Mouse (Mus musculus) kidney, postnatal 0 days (tissue): Measurements from ENCODE around the gene Tmem87a. TPM values are rescaled to one million over a fixed set of nuclear protein-coding genes. Genes with fewer than 3 reads are reported as not detected.

Source experiments
- ATAC-seq: fragments of 200-750 bp; cut with Nextera tagmentation; replicated peaks from 2 replicates; pipeline ENCODE4 v1.8.0; 2017; ENCODE audit warnings: low read depth, moderate number of reproducible peaks, moderate TSS enrichment, moderate library complexity; ENCODE audit not compliant: low FRiP score
- DNase-seq: peaks from one replicate; pipeline ENCODE4 v3.0.0-alpha.2; 2016; ENCODE audit warnings: low spot score
- H3K27ac ChIP-seq: fragments of 300-500 bp; sonication (generic); 2 replicates; pipeline ENCODE4 v1.5.1; 2014; ENCODE audit warnings: mild to moderate bottlenecking
- H3K27me3 ChIP-seq: fragments of 300-500 bp; sonication (generic); 2 replicates; pipeline ENCODE4 v1.6.1; 2014; ENCODE audit warnings: low read length, mixed read lengths; ENCODE audit not compliant: insufficient read depth
- H3K36me3 ChIP-seq: fragments of 300-500 bp; sonication (generic); 2 replicates; pipeline ENCODE4 v1.6.1; 2014; ENCODE audit warnings: low read length, mixed read lengths; ENCODE audit not compliant: insufficient read depth
- H3K4me1 ChIP-seq: fragments of 300-500 bp; sonication (generic); replicated peaks from 2 replicates; pipeline ENCODE4 v1.6.1; 2014; ENCODE audit warnings: antibody characterized with exemption, low read length, mixed read lengths; ENCODE audit not compliant: insufficient read depth
- H3K4me2 ChIP-seq: fragments of 300-500 bp; sonication (generic); 2 replicates; pipeline ENCODE4 v1.6.1; 2014; ENCODE audit warnings: mild to moderate bottlenecking, low read length, moderate library complexity, mixed read lengths
- H3K4me3 ChIP-seq: fragments of 300-500 bp; sonication (generic); replicated peaks from 2 replicates; pipeline ENCODE4 v1.5.1; 2014; ENCODE audit warnings: low read depth, low read length
- H3K9ac ChIP-seq: fragments of 300-500 bp; sonication (generic); 2 replicates; pipeline ENCODE4 v1.6.1; 2014; ENCODE audit warnings: low read depth, low read length
- H3K9me3 ChIP-seq: fragments of 300-500 bp; sonication (generic); replicated peaks from 2 replicates; pipeline ENCODE4 v1.6.1; 2016; ENCODE audit warnings: low read length, inconsistent platforms, mixed read lengths
- CTCF ChIP-seq: IDR thresholded peaks from 2 replicates; pipeline ENCODE4 v1.5.1; 2016; ENCODE audit warnings: antibody characterized with exemption, low read depth, mild to moderate bottlenecking, moderate library complexity
- WGBS: fragments of 180-500 bp; shearing (Covaris S2); extraction: QIAGEN DNeasy Blood & Tissue Kit; methylation state at CpG from one replicate; pipeline ENCODE4 v1.1.7; 2014; 5-methylcytosine and 5-hydroxymethylcytosine counted together
- polyA plus RNA-seq: library from polyadenylated mRNA; unstranded; fragments of >200 nt; fragmentation: Nextera tagmentation; extraction: Ambion mirVana; gene quantifications from 2 replicates; pipeline ENCODE4 v1.2.1, GENCODE M21; 2015

Tmem87a gene
- polyA plus RNA-seq, 1 experiment from 2014 or later: 10.4 TPM

- H3K27me3 ChIP-seq: no peaks in the 10 kb centered on the region
- ATAC-seq: no peak
- H3K9ac ChIP-seq: peak overlapping the region; percentile 56; the same call in 1 of the 2 replicates
- H3K27ac ChIP-seq: no peak overlapping the region
- H3K4me1 ChIP-seq: peaks cover 5% of the 10 kb centered on the region; the same call in 1 of the 2 replicates
- DNase-seq: no peak
- H3K9me3 ChIP-seq: no peaks in the 10 kb centered on the region
- WGBS: 23% methylated on average over 3 of the region's 3 CpGs
- TF ChIP-seq CTCF: no peak
- H3K4me2 ChIP-seq: peak overlapping the region; percentile 62
- H3K36me3 ChIP-seq: peaks cover 10% of the 10 kb centered on the region; the same call in 1 of the 2 replicates
- H3K4me3 ChIP-seq: peak overlapping the region; percentile 80
Measured at GRCm38 (mm10) chr2:120402813-120403212, 1.1 kb downstream of the Tmem87a start.

GRCm38 (mm10) chr2:120397951-120398350 lies 6.0 kb downstream of the Tmem87a start:
- TF ChIP-seq CTCF: no peak
- peaks cover 5% of the 10 kb centered on the region; the same call in 1 of the 2 replicates for H3K4me1 ChIP-seq
- WGBS: 76% methylated on average over 1 of the region's 1 CpGs
- H3K36me3 ChIP-seq: peaks cover 40% of the 10 kb centered on the region
- H3K4me2 ChIP-seq: no peak overlapping the region
- ATAC-seq (no peak), DNase-seq (no peak)
- H3K9me3 ChIP-seq: no peaks in the 10 kb centered on the region
- no peak overlapping the region for H3K27ac ChIP-seq
- H3K27me3 ChIP-seq: no peaks in the 10 kb centered on the region
- H3K4me3 ChIP-seq: no peak overlapping the region
- H3K9ac ChIP-seq: no peak overlapping the region

- Histone ChIP-seq H3K27ac (no peak overlapping the region), H3K9me3 (no peaks in the 10 kb centered on the region), H3K4me3 (no peak overlapping the region), H3K27me3 (no peaks in the 10 kb centered on the region), H3K36me3 (peaks cover 60% of the 10 kb centered on the region), H3K4me2 (no peak overlapping the region), H3K4me1 (no peaks in the 10 kb centered on the region), H3K9ac (no peak overlapping the region)
- ATAC-seq (no peak), DNase-seq (no peak)
- no peak; the same call in 1 of the 2 replicates for TF ChIP-seq CTCF
Measured at GRCm38 (mm10) chr2:120392406-120392805, 11.5 kb downstream of the Tmem87a start.

GRCm38 (mm10) chr2:120390934-120391333 lies 13.0 kb downstream of the Tmem87a start:
- DNase-seq (no peak), ATAC-seq (no peak)
- Histone ChIP-seq H3K4me3 (no peak overlapping the region), H3K27me3 (no peaks in the 10 kb centered on the region), H3K36me3 (peaks cover 50% of the 10 kb centered on the region), H3K4me2 (no peak overlapping the region), H3K27ac (no peak overlapping the region), H3K9ac (no peak overlapping the region), H3K9me3 (no peaks in the 10 kb centered on the region), H3K4me1 (no peaks in the 10 kb centered on the region)
- TF ChIP-seq CTCF: no peak
- 97% methylated on average over 1 of the region's 1 CpGs for WGBS

- Histone ChIP-seq H3K4me2 (no peak overlapping the region), H3K27ac (no peak overlapping the region), H3K4me1 (no peaks in the 10 kb centered on the region), H3K4me3 (no peak overlapping the region), H3K36me3 (peaks cover 41% of the 10 kb centered on the region), H3K9me3 (no peaks in the 10 kb centered on the region), H3K27me3 (no peaks in the 10 kb centered on the region), H3K9ac (no peak overlapping the region)
- no peak for DNase-seq
- no peak for ATAC-seq
- TF ChIP-seq CTCF: no peak
- 82% methylated on average over 3 of the region's 3 CpGs for WGBS
Measured at GRCm38 (mm10) chr2:120389376-120389775, 14.5 kb downstream of the Tmem87a start.

- Histone ChIP-seq H3K27ac (no peak overlapping the region), H3K36me3 (peaks cover 37% of the 10 kb centered on the region), H3K4me3 (no peak overlapping the region), H3K4me1 (no peaks in the 10 kb centered on the region), H3K4me2 (no peak overlapping the region), H3K27me3 (no peaks in the 10 kb centered on the region), H3K9me3 (no peaks in the 10 kb centered on the region), H3K9ac (no peak overlapping the region)
- DNase-seq: no peak
- WGBS: 87% methylated on average over 1 of the region's 1 CpGs
- no peak for ATAC-seq
- TF ChIP-seq CTCF: no peak
Measured at GRCm38 (mm10) chr2:120387291-120387690, 16.6 kb downstream of the Tmem87a start.

GRCm38 (mm10) chr2:120386264-120386663 lies 17.6 kb downstream of the Tmem87a start:
- no peak overlapping the region for H3K9ac ChIP-seq
- no peak overlapping the region for H3K27ac ChIP-seq
- no peak for TF ChIP-seq CTCF
- no peak overlapping the region for H3K4me3 ChIP-seq
- H3K9me3 ChIP-seq: no peaks in the 10 kb centered on the region
- peaks cover 40% of the 10 kb centered on the region for H3K36me3 ChIP-seq
- DNase-seq: no peak
- no peak overlapping the region for H3K4me2 ChIP-seq
- ATAC-seq: no peak
- 100% methylated on average over 1 of the region's 1 CpGs for WGBS
- no peaks in the 10 kb centered on the region for H3K4me1 ChIP-seq
- no peaks in the 10 kb centered on the region for H3K27me3 ChIP-seq
